Mouse (Mus musculus) ES-Bruce4 (cell line): Measurements from ENCODE around the gene Btbd35f15. TPM values are rescaled to one million over a fixed set of nuclear protein-coding genes. Genes with fewer than 3 reads are reported as not detected.
"Not testable (repeated sequence)": the region's sequence is repeated elsewhere in the genome, so short reads cannot be mapped to it uniquely, and the experiment has no call there.

Experiments used
- H3K27ac ChIP-seq: 2 replicates; pipeline ENCODE4 v1.5.1; 2012; ENCODE audit warnings: low read length, inconsistent platforms; ENCODE audit not compliant: insufficient read depth
- H3K27me3 ChIP-seq: 2 replicates; pipeline ENCODE4 v1.6.1; 2012; ENCODE audit warnings: mild to moderate bottlenecking, low read length, inconsistent platforms; ENCODE audit not compliant: control insufficient read depth, poor library complexity, insufficient read depth, severe bottlenecking
- H3K36me3 ChIP-seq: 2 replicates; pipeline ENCODE4 v1.6.1; 2012; ENCODE audit warnings: inconsistent platforms, mild to moderate bottlenecking, low read length, moderate library complexity; ENCODE audit not compliant: control insufficient read depth, poor library complexity, insufficient read depth, severe bottlenecking
- H3K4me1 ChIP-seq: one replicate; pipeline ENCODE4 v1.8.1; 2011; ENCODE audit warnings: low read length; ENCODE audit not compliant: control insufficient read depth, insufficient read depth
- H3K4me3 ChIP-seq: 2 replicates; pipeline ENCODE4 v1.5.1; 2011; ENCODE audit warnings: low read depth, mild to moderate bottlenecking, low read length
- H3K9ac ChIP-seq: 2 replicates; pipeline ENCODE4 v1.6.1; 2012; ENCODE audit warnings: low read depth, mild to moderate bottlenecking, inconsistent platforms; ENCODE audit not compliant: poor library complexity, severe bottlenecking
- H3K9me3 ChIP-seq: replicated peaks from 2 replicates; pipeline ENCODE4 v1.6.1; 2012; ENCODE audit warnings: mild to moderate bottlenecking, low read length, inconsistent platforms; ENCODE audit not compliant: control insufficient read depth, poor library complexity, insufficient read depth, severe bottlenecking
- polyA plus RNA-seq: library from polyadenylated mRNA; stranded (reverse); fragments of >200 nt; gene quantifications from 2 replicates; pipeline ENCODE4 v1.2.4, GENCODE M21; 2011; ENCODE audit warnings: low read depth; ENCODE audit not compliant: missing spikeins, insufficient read depth, insufficient read length

The Btbd35f15 gene
- polyA plus RNA-seq = not detected in 2 replicates

GRCm38 (mm10) chrX:33577214-33577613 is at the start of gene Btbd35f15:
Gene Btbd35f15 (minus strand): TSS chrX:33577314.
- H3K27ac ChIP-seq, H3K36me3 ChIP-seq, H3K4me1 ChIP-seq, H3K4me3 ChIP-seq, H3K27me3 ChIP-seq, H3K9me3 ChIP-seq, H3K9ac ChIP-seq: not testable (repeated sequence)

Other genes starting within 250 kb of the Btbd35f15 start
- not detected in 2 replicates for gene Btbd35f13, start 79.9 kb upstream of the Btbd35f15 start, polyA plus RNA-seq
- gene Btbd35f14, start 125.0 kb upstream of the Btbd35f15 start, polyA plus RNA-seq = not detected in 2 replicates